Mouse (Mus musculus) CH12.LX (cell line): ENCODE data around the gene Rabgap1l. TPM values are rescaled to one million over a fixed set of nuclear protein-coding genes. Genes with fewer than 3 reads are reported as not detected.

ENCODE experiments used
- DNase-seq: peaks from one replicate; pipeline ENCODE4 v3.0.0-alpha.2; 2013; ENCODE audit errors: extremely low read depth
- H3K27ac ChIP-seq: 2 replicates; pipeline ENCODE4 v1.5.1; 2012; ENCODE audit warnings: low read depth, mild to moderate bottlenecking, control low read depth, moderate library complexity; ENCODE audit not compliant: insufficient read depth
- H3K27me3 ChIP-seq: replicated peaks from 2 replicates; pipeline ENCODE3; 2012; ENCODE audit warnings: inconsistent platforms
- H3K36me3 ChIP-seq, 2 experiments: replicated peaks in 1 of 2; 2 replicates each; pipeline versions ENCODE3 to v1.6.1; 2012; ENCODE audit warnings: inconsistent platforms in 1 of 2, low read length in 1 of 2, mild to moderate bottlenecking in 1 of 2, mixed read lengths in 1 of 2, moderate library complexity in 1 of 2; ENCODE audit not compliant: control insufficient read depth in 1 of 2, insufficient read depth in 1 of 2
- H3K4me1 ChIP-seq, 2 experiments: 2 replicates each; pipeline ENCODE4 v1.6.1; 2012; ENCODE audit warnings: inconsistent platforms in 1 of 2, moderate library complexity in 1 of 2; ENCODE audit not compliant: insufficient read depth in 2 of 2, control insufficient read depth in 1 of 2
- H3K4me2 ChIP-seq: 2 replicates; pipeline ENCODE4 v1.6.1; 2012; ENCODE audit warnings: low read depth, mild to moderate bottlenecking, control low read depth; ENCODE audit not compliant: poor library complexity, insufficient read depth, severe bottlenecking
- H3K4me3 ChIP-seq, 3 experiments: fragments of 150-350 bp in 1 of 3; sonication (generic) in 1 of 3; replicated peaks in 1 of 3; 2 replicates each; pipeline versions ENCODE3 to v1.5.1; 2011 to 2012; ENCODE audit warnings: low read depth in 2 of 3, low read length in 2 of 3, mild to moderate bottlenecking in 2 of 3, moderate library complexity in 2 of 3, control low read depth in 1 of 3, improper control_type of control experiment in 1 of 3, inconsistent platforms in 1 of 3, mixed read lengths in 1 of 3; ENCODE audit not compliant: poor library complexity in 1 of 3
- H3K79me2 ChIP-seq: replicated peaks from 2 replicates; pipeline ENCODE4 v1.6.1; 2012; ENCODE audit warnings: mild to moderate bottlenecking, moderate library complexity; ENCODE audit not compliant: control insufficient read depth, poor library complexity, insufficient read depth, severe bottlenecking; ENCODE audit errors: extremely low read depth
- H3K9ac ChIP-seq: 2 replicates; pipeline ENCODE4 v1.6.1; 2012; ENCODE audit warnings: low read depth, mild to moderate bottlenecking, control low read depth, moderate library complexity; ENCODE audit not compliant: insufficient read depth
- H3K9me3 ChIP-seq: replicated peaks from 2 replicates; pipeline ENCODE3; 2012; ENCODE audit warnings: low read length, inconsistent platforms, mixed read lengths
- BHLHE40 ChIP-seq: IDR thresholded peaks from 2 replicates; pipeline ENCODE4 v1.6.1; 2011; ENCODE audit warnings: mild to moderate bottlenecking, low read depth, low read length, improper control_type of control experiment
- CHD1 ChIP-seq: IDR thresholded peaks from 2 replicates; pipeline ENCODE4 v1.6.1; 2012; ENCODE audit warnings: low read depth, low read length, improper control_type of control experiment, inconsistent platforms
- CHD2 ChIP-seq: IDR thresholded peaks from 2 replicates; pipeline ENCODE4 v1.6.1; 2011; ENCODE audit warnings: low read length, improper control_type of control experiment
- E2F4 ChIP-seq: IDR thresholded peaks from 2 replicates; pipeline ENCODE4 v1.6.1; 2011; ENCODE audit warnings: low read depth, low read length, improper control_type of control experiment; ENCODE audit not compliant: insufficient replicate concordance
- ELF1 ChIP-seq: IDR thresholded peaks from 2 replicates; pipeline ENCODE4 v1.6.1; 2014; ENCODE audit warnings: low read depth, mild to moderate bottlenecking, inconsistent platforms, low read length, improper control_type of control experiment
- EP300 ChIP-seq: IDR thresholded peaks from 2 replicates; pipeline ENCODE4 v1.6.1; 2011; ENCODE audit warnings: low read length, improper control_type of control experiment
- GABPA ChIP-seq: IDR thresholded peaks from 2 replicates; pipeline ENCODE4 v1.6.1; 2012; ENCODE audit warnings: low read depth, low read length, improper control_type of control experiment, inconsistent platforms; ENCODE audit not compliant: insufficient replicate concordance
- HCFC1 ChIP-seq: IDR thresholded peaks from 2 replicates; pipeline ENCODE4 v1.6.1; 2012; ENCODE audit warnings: low read depth, mild to moderate bottlenecking, inconsistent platforms, low read length, improper control_type of control experiment
- IRF4 ChIP-seq: IDR thresholded peaks from 2 replicates; pipeline ENCODE4 v1.6.1; 2014; ENCODE audit warnings: low read depth, mild to moderate bottlenecking, inconsistent platforms, low read length, improper control_type of control experiment
- JUND ChIP-seq: conservative IDR thresholded peaks from 2 replicates; pipeline ENCODE4 v1.6.1; 2011; ENCODE audit warnings: low read depth, low read length, improper control_type of control experiment
- MAFK ChIP-seq: IDR thresholded peaks from 2 replicates; pipeline ENCODE4 v1.6.1; 2011; ENCODE audit warnings: low read length, improper control_type of control experiment; ENCODE audit not compliant: insufficient replicate concordance
- MXI1 ChIP-seq: IDR thresholded peaks from 2 replicates; pipeline ENCODE4 v1.6.1; 2011; ENCODE audit warnings: mild to moderate bottlenecking, low read depth, low read length, improper control_type of control experiment
- MYC ChIP-seq: IDR thresholded peaks from 2 replicates; pipeline ENCODE4 v1.6.1; 2011; ENCODE audit warnings: low read depth, mild to moderate bottlenecking, improper control_type of control experiment, low read length
- PAX5 ChIP-seq: IDR thresholded peaks from 2 replicates; pipeline ENCODE4 v1.6.1; 2012; ENCODE audit warnings: low read length, inconsistent platforms, mixed read lengths
- POLR2A ChIP-seq: IDR thresholded peaks from 2 replicates; pipeline ENCODE4 v1.6.1; 2011; ENCODE audit warnings: low read depth, mild to moderate bottlenecking, improper control_type of control experiment, low read length
- POLR2AphosphoS2 ChIP-seq: IDR thresholded peaks from 2 replicates; pipeline ENCODE4 v1.6.1; 2011; ENCODE audit warnings: low read depth, low read length, improper control_type of control experiment
- SIN3A ChIP-seq: IDR thresholded peaks from 2 replicates; pipeline ENCODE4 v1.6.1; 2012; ENCODE audit warnings: low read length, improper control_type of control experiment, inconsistent platforms
- SMC3 ChIP-seq: IDR thresholded peaks from 2 replicates; pipeline ENCODE4 v1.6.1; 2011; ENCODE audit warnings: low read depth, low read length, improper control_type of control experiment
- TCF12 ChIP-seq: IDR thresholded peaks from 2 replicates; pipeline ENCODE4 v1.6.1; 2014; ENCODE audit warnings: low read depth, mild to moderate bottlenecking, inconsistent platforms, low read length, improper control_type of control experiment
- UBTF ChIP-seq: IDR thresholded peaks from 2 replicates; pipeline ENCODE4 v1.6.1; 2012; ENCODE audit warnings: low read depth, mild to moderate bottlenecking, inconsistent platforms, low read length, improper control_type of control experiment, moderate library complexity
- USF2 ChIP-seq: conservative IDR thresholded peaks from 2 replicates; pipeline ENCODE4 v1.6.1; 2011; ENCODE audit warnings: low read depth, low read length, improper control_type of control experiment
- ZKSCAN1 ChIP-seq: IDR thresholded peaks from 2 replicates; pipeline ENCODE4 v1.6.1; 2012; ENCODE audit warnings: low read depth, inconsistent platforms, low read length, improper control_type of control experiment, borderline replicate concordance
- dilution Hi-C: fragments of 300-500 bp; cut with MboI; formaldehyde crosslinking; loops from 2 replicates; pipeline ENCODE4 v1.14.3; 2020; ENCODE audit warnings: low sequenced_read_pairs; ENCODE audit not compliant: extremely low pct_unique_long_range_greater_than_20kb, extremely low pct_ligation_motif_present
- in situ Hi-C: fragments of 300-500 bp; cut with MboI; formaldehyde crosslinking; loops from 3 replicates; pipeline ENCODE4 v1.14.3; 2019; ENCODE audit warnings: low sequenced_read_pairs, low pct_ligation_motif_present, low pct_unique_long_range_greater_than_20kb, mixed read lengths
- polyA plus RNA-seq: library from polyadenylated mRNA; unstranded; fragments of >175 nt; gene quantifications from 2 replicates; pipeline ENCODE4 v1.2.1, GENCODE M21; 2012; ENCODE audit warnings: low read depth; ENCODE audit not compliant: insufficient read length
- total RNA-seq, 2 experiments: library from RNA; depleted of rRNA; stranded (reverse); fragments of 300-350 nt in 1 of 2; fragments of >200 nt in 1 of 2; gene quantifications; 2 replicates each; pipeline ENCODE4 v1.2.3; 2012 to 2014

Rabgap1l gene
- total and polyA plus RNA-seq, 3 experiments: 84.0 to 109 (median 85.6) TPM

DNA sequence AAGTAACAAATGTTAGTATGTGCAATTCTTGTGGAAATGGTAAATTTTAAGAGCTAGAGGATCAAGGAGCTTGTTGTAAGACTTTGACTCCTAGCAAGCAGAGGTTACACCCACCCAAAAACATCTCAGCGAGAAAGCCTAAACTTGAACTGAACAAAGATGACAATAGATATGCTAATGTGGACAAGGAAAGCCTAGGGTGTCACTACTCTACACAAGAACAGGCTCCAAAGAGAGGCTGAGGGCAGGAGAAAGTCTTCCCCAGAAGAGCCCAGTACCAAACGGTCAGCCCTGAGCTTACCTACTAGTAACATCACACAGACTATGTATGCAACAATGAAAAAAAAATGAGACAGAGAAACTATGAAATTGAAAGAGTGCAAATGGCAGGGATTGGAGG, 583.2 kb downstream of the Rabgap1l start:
- Histone ChIP-seq H3K4me2 (peak overlapping the region; percentile 85), H3K27me3 (no peaks in the 10 kb centered on the region), H3K9me3 (no peaks in the 10 kb centered on the region), H3K36me3 (peaks cover 21 to 41% of the 10 kb centered on the region in 2 experiments), H3K79me2 (peaks cover 60% of the 10 kb centered on the region), H3K27ac (no peak overlapping the region), H3K4me1 (peaks cover 0 to 32% of the 10 kb centered on the region in 2 experiments), H3K4me3 (peak overlapping the region in 2 of 3 experiments; percentile 17 to 19), H3K9ac (peak overlapping the region; percentile 50; the same call in 1 of the 2 replicates)
- dilution Hi-C loops (no loop called here), in situ Hi-C loops (loop anchor here (25.0 kb wide), 1 partner anchor 527 kb away; no protein-coding TSS in a partner anchor)
- DNase-seq: no peak
- no peak for TF ChIP-seq POLR2AphosphoS2
- TF ChIP-seq ELF1: no peak
- no peak for TF ChIP-seq PAX5
- TF ChIP-seq UBTF: no peak
- no peak for TF ChIP-seq JUND
- no peak for TF ChIP-seq SMC3
- TF ChIP-seq MXI1: no peak
- no peak for TF ChIP-seq POLR2A
- no peak for TF ChIP-seq MAFK
- TF ChIP-seq E2F4: no peak
- no peak for TF ChIP-seq MYC
- no peak for TF ChIP-seq BHLHE40
- TF ChIP-seq GABPA: no peak
- TF ChIP-seq IRF4: no peak
- no peak for TF ChIP-seq CHD2
- TF ChIP-seq EP300: no peak
- TF ChIP-seq TCF12: no peak
- TF ChIP-seq USF2: no peak
- no peak for TF ChIP-seq CHD1
- TF ChIP-seq HCFC1: no peak

DNA sequence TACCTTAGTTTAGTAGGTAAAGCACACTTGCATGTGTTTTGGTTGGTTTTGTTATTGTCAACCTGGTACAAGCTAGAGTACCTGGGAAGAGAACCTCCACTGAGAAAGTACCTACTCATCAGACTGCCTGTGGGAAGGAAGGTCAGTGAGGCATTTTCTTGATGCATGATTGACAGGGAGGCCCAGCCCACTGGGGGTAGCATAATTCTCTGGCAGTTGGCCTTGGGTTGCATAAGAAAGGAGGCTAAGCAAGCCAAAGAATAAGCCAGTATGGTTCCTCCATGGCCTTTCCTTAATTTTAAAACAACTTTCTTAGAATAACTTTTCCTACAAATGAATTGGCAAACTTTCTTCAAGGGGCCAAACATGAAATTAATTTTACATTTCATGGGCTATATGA, 587.5 kb downstream of the Rabgap1l start:
- Histone ChIP-seq H3K4me1 (peaks cover 0 to 27% of the 10 kb centered on the region in 2 experiments), H3K79me2 (peaks cover 51% of the 10 kb centered on the region), H3K27me3 (no peaks in the 10 kb centered on the region), H3K36me3 (peaks cover 37 to 73% of the 10 kb centered on the region in 2 experiments), H3K4me3 (no peak overlapping the region), H3K9ac (no peak overlapping the region), H3K9me3 (no peaks in the 10 kb centered on the region), H3K4me2 (no peak overlapping the region), H3K27ac (no peak overlapping the region)
- dilution Hi-C loops: no loop called here
- in situ Hi-C loops: loop anchor here (25.0 kb wide), 1 partner anchor 532 kb away; no protein-coding TSS in a partner anchor
- TF ChIP-seq POLR2A (no peak), POLR2AphosphoS2 (no peak), SIN3A (no peak), EP300 (no peak), MYC (no peak), CHD2 (no peak), SMC3 (no peak), ZKSCAN1 (no peak)
- DNase-seq: no peak
